Mouse (Mus musculus): Measurements from ENCODE around the gene Pih1d2. TPM values are rescaled to one million over a fixed set of nuclear protein-coding genes. Genes with fewer than 3 reads are reported as not detected.

The Pih1d2 gene
- polyA plus RNA-seq, 1 experiment from 2014 or later: 16.6 TPM

- peaks cover under 1% of the 10 kb centered on the region; the same call in 1 of the 2 replicates for H3K4me1 ChIP-seq (ENCODE audit: insufficient read depth, low read depth, low read length)
- 90% methylated on average over 8 of the region's 8 CpGs for WGBS
- peaks cover 23% of the 10 kb centered on the region; the same call in 1 of the 2 replicates for H3K36me3 ChIP-seq (ENCODE audit: insufficient read depth, low read length)
These were observed 20.1 kb upstream of the Pih1d2 start for GRCm38 (mm10) chr9:50596973-50597372.

GRCm38 (mm10) chr9:50601536-50601935 lies 15.6 kb upstream of the Pih1d2 start:
- H3K9me3 ChIP-seq (ENCODE audit: low read length): no peaks in the 10 kb centered on the region
- no peak overlapping the region for H3K27ac ChIP-seq (ENCODE audit: low read length)
- no peak overlapping the region for H3K4me3 ChIP-seq (ENCODE audit: low read depth, low read length)
- H3K4me2 ChIP-seq (replicated peaks; ENCODE audit: low read depth, low read length): no peak overlapping the region
- no peak for TF ChIP-seq EP300 (IDR thresholded peaks at IDR 0.05)
- TF ChIP-seq CTCF (IDR thresholded peaks at IDR 0.05): no peak
- H3K9ac ChIP-seq (replicated peaks; ENCODE audit: low read depth): no peak overlapping the region
- H3K36me3 ChIP-seq (ENCODE audit: insufficient read depth, low read length): peaks cover 17% of the 10 kb centered on the region; the same call in 1 of the 2 replicates
- H3K4me1 ChIP-seq (ENCODE audit: insufficient read depth, low read depth, low read length): peaks cover 18% of the 10 kb centered on the region; the same call in 1 of the 2 replicates
- 70% methylated on average over 6 of the region's 6 CpGs for WGBS
- no peaks in the 10 kb centered on the region for H3K27me3 ChIP-seq (replicated peaks; ENCODE audit: insufficient read depth, low read length)
- no peak for ATAC-seq
- DNase-seq (ENCODE audit: low spot score): no peak

More at GRCm38 (mm10) chr9:50596973-50597372, 20.1 kb upstream of the Pih1d2 start:
- Histone ChIP-seq H3K27ac (ENCODE audit: low read length) (no peak overlapping the region), H3K9me3 (ENCODE audit: low read length) (no peaks in the 10 kb centered on the region), H3K4me3 (ENCODE audit: low read depth, low read length) (no peak overlapping the region), H3K27me3 (replicated peaks; ENCODE audit: insufficient read depth, low read length) (no peaks in the 10 kb centered on the region), H3K9ac (replicated peaks; ENCODE audit: low read depth) (no peak overlapping the region), H3K4me2 (replicated peaks; ENCODE audit: low read depth, low read length) (no peak overlapping the region)
- ATAC-seq (no peak), DNase-seq (ENCODE audit: low spot score) (no peak)
- no peak for TF ChIP-seq EP300 (IDR thresholded peaks at IDR 0.05)
- no peak for TF ChIP-seq CTCF (IDR thresholded peaks at IDR 0.05)

- Histone ChIP-seq H3K9me3 (ENCODE audit: low read length) (no peaks in the 10 kb centered on the region), H3K27ac (ENCODE audit: low read length) (no peak overlapping the region), H3K4me2 (replicated peaks; ENCODE audit: low read depth, low read length) (peak overlapping the region; percentile 87), H3K27me3 (replicated peaks; ENCODE audit: insufficient read depth, low read length) (no peaks in the 10 kb centered on the region), H3K9ac (replicated peaks; ENCODE audit: low read depth) (no peak overlapping the region), H3K4me1 (ENCODE audit: insufficient read depth, low read depth, low read length) (peaks cover 18% of the 10 kb centered on the region; the same call in 1 of the 2 replicates), H3K36me3 (ENCODE audit: insufficient read depth, low read length) (peaks cover 11% of the 10 kb centered on the region; the same call in 1 of the 2 replicates), H3K4me3 (ENCODE audit: low read depth, low read length) (peak overlapping the region; percentile 66; the same call in 1 of the 2 replicates)
- no peak for DNase-seq (ENCODE audit: low spot score)
- TF ChIP-seq EP300 (IDR thresholded peaks at IDR 0.05) (no peak), CTCF (IDR thresholded peaks at IDR 0.05) (no peak)
- 88% methylated on average over 7 of the region's 7 CpGs for WGBS
- no peak for ATAC-seq
These were observed 14.9 kb upstream of the Pih1d2 start for GRCm38 (mm10) chr9:50602055-50602845.

- peak within 1 kb of the TSS; percentile 60 for H3K9ac ChIP-seq (replicated peaks; ENCODE audit: low read depth)
- H3K4me2 ChIP-seq (replicated peaks; ENCODE audit: low read depth, low read length): peak within 1 kb of the TSS; percentile 87
- H3K9me3 ChIP-seq (ENCODE audit: low read length): no peaks in the 10 kb centered on the region
- peak; percentile 99 for ATAC-seq
- WGBS: 1% methylated on average over 48 of the region's 48 CpGs
- peak within 1 kb of the TSS; percentile 66 for H3K4me3 ChIP-seq (ENCODE audit: low read depth, low read length)
- TF ChIP-seq EP300 (IDR thresholded peaks at IDR 0.05): no peak
- no peak for TF ChIP-seq CTCF (IDR thresholded peaks at IDR 0.05)
- peak; percentile 98 for DNase-seq (ENCODE audit: low spot score)
- peaks cover 2% of the 10 kb centered on the region; the same call in 1 of the 2 replicates for H3K36me3 ChIP-seq (ENCODE audit: insufficient read depth, low read length)
- peak within 1 kb of the TSS; percentile 87 for H3K27ac ChIP-seq (ENCODE audit: low read length)
- no peaks in the 10 kb centered on the region for H3K27me3 ChIP-seq (replicated peaks; ENCODE audit: insufficient read depth, low read length)
- H3K4me1 ChIP-seq (ENCODE audit: insufficient read depth, low read depth, low read length): peaks cover 18% of the 10 kb centered on the region; the same call in 1 of the 2 replicates
These were observed 13.7 kb upstream of the Pih1d2 start, which contains the start of the genes Sdhd and Timm8b for GRCm38 (mm10) chr9:50603189-50603997. Gene Sdhd, minus strand, starts transcription at chr9:50603812. Gene Timm8b, plus strand, starts transcription at chr9:50603910.

DNA sequence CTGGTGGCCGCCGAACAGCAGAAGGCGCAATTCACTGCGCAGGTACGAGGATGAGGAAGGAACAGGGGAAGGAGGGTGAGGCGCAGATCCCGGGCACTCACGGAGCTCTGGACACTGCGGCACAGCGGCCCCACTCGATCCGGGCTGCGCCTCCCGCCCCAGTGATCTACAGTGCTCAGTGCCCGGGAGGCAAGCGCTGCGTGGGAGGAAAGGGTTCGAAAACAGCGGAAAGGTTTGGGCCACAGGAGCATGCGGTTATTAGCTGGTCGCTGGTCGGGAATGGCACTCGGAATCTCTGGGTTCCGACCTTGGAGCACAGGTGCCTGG lies 13.2 kb upstream of the Pih1d2 start:
- H3K9ac ChIP-seq (replicated peaks; ENCODE audit: low read depth): peak overlapping the region; percentile 60
- ATAC-seq (peak; percentile 78), DNase-seq (ENCODE audit: low spot score) (no peak)
- H3K4me3 ChIP-seq (ENCODE audit: low read depth, low read length): peak overlapping the region; percentile 66
- TF ChIP-seq CTCF (IDR thresholded peaks at IDR 0.05): peak; percentile 65
- TF ChIP-seq EP300 (IDR thresholded peaks at IDR 0.05): no peak
- peak overlapping the region; percentile 87 for H3K27ac ChIP-seq (ENCODE audit: low read length)
- H3K27me3 ChIP-seq (replicated peaks; ENCODE audit: insufficient read depth, low read length): no peaks in the 10 kb centered on the region
- no peaks in the 10 kb centered on the region for H3K9me3 ChIP-seq (ENCODE audit: low read length)
- H3K4me1 ChIP-seq (ENCODE audit: insufficient read depth, low read depth, low read length): peaks cover 18% of the 10 kb centered on the region; the same call in 1 of the 2 replicates
- peak overlapping the region; percentile 87 for H3K4me2 ChIP-seq (replicated peaks; ENCODE audit: low read depth, low read length)
- under 1% methylated on average over 24 of the region's 24 CpGs for WGBS
- no peaks in the 10 kb centered on the region; the same call in 1 of the 2 replicates for H3K36me3 ChIP-seq (ENCODE audit: insufficient read depth, low read length)

DNA sequence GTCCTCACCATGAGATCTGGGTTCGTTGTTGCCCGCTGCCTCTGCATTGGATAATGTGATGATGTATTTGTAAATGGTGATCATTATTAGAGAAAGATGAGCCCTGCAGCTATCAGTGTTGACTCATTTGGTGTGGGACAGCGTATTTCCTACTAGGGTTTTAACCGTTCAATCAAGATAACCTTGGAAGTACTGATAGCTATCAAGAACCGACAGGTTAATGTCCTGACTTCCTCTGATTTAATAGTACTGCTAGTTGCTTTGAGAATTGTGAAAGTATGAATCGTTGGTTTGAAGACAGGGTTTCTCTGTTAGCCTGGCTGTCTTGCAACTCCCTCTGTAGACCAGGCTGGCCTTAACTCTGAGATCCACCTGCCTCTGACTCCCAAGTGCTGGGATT lies 12.8 kb upstream of the Pih1d2 start:
- H3K36me3 ChIP-seq (ENCODE audit: insufficient read depth, low read length): no peaks in the 10 kb centered on the region; the same call in 1 of the 2 replicates
- peak overlapping the region; percentile 66 for H3K4me3 ChIP-seq (ENCODE audit: low read depth, low read length)
- DNase-seq (ENCODE audit: low spot score): no peak
- no peak for ATAC-seq
- no peaks in the 10 kb centered on the region for H3K9me3 ChIP-seq (ENCODE audit: low read length)
- WGBS: 2% methylated on average over 6 of the region's 6 CpGs
- peaks cover 18% of the 10 kb centered on the region; the same call in 1 of the 2 replicates for H3K4me1 ChIP-seq (ENCODE audit: insufficient read depth, low read depth, low read length)
- TF ChIP-seq CTCF (IDR thresholded peaks at IDR 0.05): no peak
- TF ChIP-seq EP300 (IDR thresholded peaks at IDR 0.05): no peak
- H3K27ac ChIP-seq (ENCODE audit: low read length): peak overlapping the region; percentile 87
- H3K9ac ChIP-seq (replicated peaks; ENCODE audit: low read depth): peak overlapping the region; percentile 60
- no peaks in the 10 kb centered on the region for H3K27me3 ChIP-seq (replicated peaks; ENCODE audit: insufficient read depth, low read length)
- H3K4me2 ChIP-seq (replicated peaks; ENCODE audit: low read depth, low read length): peak overlapping the region; percentile 87

Measured in lung, postnatal 0 days (tissue).